Mouse (Mus musculus): ENCODE data around the gene Spdye4c.

The Spdye4c gene

GRCm38 (mm10) chr2:128601534-128601933 lies 10.5 kb downstream of the Spdye4c start:
- DNase-seq (ENCODE audit: low spot score in 2 of 2), result no peak

GRCm38 (mm10) chr2:128609286-128609685 lies 18.3 kb downstream of the Spdye4c start:
- no peak for DNase-seq (ENCODE audit: low spot score in 2 of 2)

- no peak for DNase-seq (ENCODE audit: low spot score in 2 of 2)
These were observed 20.2 kb downstream of the Spdye4c start for GRCm38 (mm10) chr2:128611178-128611577.

GRCm38 (mm10) chr2:128612275-128612674 lies 21.3 kb downstream of the Spdye4c start:
- DNase-seq (ENCODE audit: low spot score in 2 of 2), result no peak

- DNase-seq (ENCODE audit: low spot score in 2 of 2), result no peak
These were observed 22.4 kb downstream of the Spdye4c start for GRCm38 (mm10) chr2:128613365-128613764.

GRCm38 (mm10) chr2:128615366-128615765 lies 24.4 kb downstream of the Spdye4c start:
- no peak for DNase-seq (ENCODE audit: low spot score in 2 of 2)

GRCm38 (mm10) chr2:128620578-128620977 lies 29.6 kb downstream of the Spdye4c start:
- no peak for DNase-seq (ENCODE audit: low spot score in 2 of 2)
